Mouse (Mus musculus) G1E (cell line): ENCODE results near the gene Nudt15.

Experiments used
- CTCF ChIP-seq: IDR thresholded peaks from 2 replicates; pipeline ENCODE4 v1.5.1; 2012; ENCODE audit warnings: low read depth, low read length, inconsistent platforms, mixed read lengths
- GATA2 ChIP-seq: IDR thresholded peaks from 2 replicates; pipeline ENCODE4 v1.6.1; 2012; ENCODE audit warnings: low read depth, low read length, inconsistent platforms, borderline replicate concordance
- TAL1 ChIP-seq: conservative IDR thresholded peaks from 2 replicates; pipeline ENCODE4 v1.6.1; 2012; ENCODE audit warnings: low read depth, low read length, inconsistent platforms, mixed read lengths

DNA sequence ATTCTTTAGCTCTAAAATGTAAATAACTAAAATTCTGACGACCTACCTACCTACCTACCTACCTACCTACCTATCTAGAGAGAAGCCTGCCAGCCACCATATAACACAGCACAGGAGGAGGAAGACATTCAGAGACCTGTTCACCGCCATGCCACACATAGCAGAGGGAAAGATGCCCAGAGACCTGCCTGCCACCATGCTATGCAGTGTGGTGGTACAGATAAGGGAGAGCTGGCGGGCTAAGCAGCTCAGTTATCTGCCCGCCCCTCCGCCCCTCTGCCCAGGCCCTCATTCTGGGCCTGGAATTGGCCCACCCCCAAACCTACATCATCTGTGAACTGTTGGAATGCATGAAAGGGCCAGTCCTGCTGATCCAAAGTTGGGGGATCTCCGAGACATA lies 53.9 kb downstream of the Nudt15 start:
- no peak for TF ChIP-seq CTCF
- TF ChIP-seq TAL1: no peak
- no peak for TF ChIP-seq GATA2
